Mouse (Mus musculus) adrenal gland, adult (tissue): ENCODE results near the gene Myo3b.

ENCODE experiments used
- DNase-seq, 2 experiments: peaks; one replicate each; pipeline ENCODE4 v3.0.0; 2022 to 2023; ENCODE audit warnings: low spot score in 1 of 2; ENCODE audit not compliant: inconsistent age in 2 of 2

The Myo3b gene

GRCm38 (mm10) chr2:70127351-70128148 is 88.6 kb downstream of the Myo3b start:
- no peak for DNase-seq

- DNase-seq = no peak
These were observed 89.7 kb downstream of the Myo3b start for GRCm38 (mm10) chr2:70128590-70128989.

GRCm38 (mm10) chr2:70129566-70129965 is 90.6 kb downstream of the Myo3b start:
- peak; percentile 75 to 94 for DNase-seq

GRCm38 (mm10) chr2:70133281-70133680 is 94.4 kb downstream of the Myo3b start:
- DNase-seq = no peak

GRCm38 (mm10) chr2:70137226-70137998 is 98.5 kb downstream of the Myo3b start:
- no peak for DNase-seq

- no peak for DNase-seq
These were observed 104.7 kb downstream of the Myo3b start for GRCm38 (mm10) chr2:70143543-70144188.

- DNase-seq = no peak
These were observed 108.2 kb downstream of the Myo3b start for GRCm38 (mm10) chr2:70146993-70147581.

- no peak for DNase-seq
These were observed 110.0 kb downstream of the Myo3b start for GRCm38 (mm10) chr2:70148821-70149510.

GRCm38 (mm10) chr2:70150399-70151035 is 111.6 kb downstream of the Myo3b start:
- DNase-seq = peak in 1 of 2 experiments; percentile 48

GRCm38 (mm10) chr2:70151930-70152329 is 113.0 kb downstream of the Myo3b start:
- DNase-seq = peak; percentile 29 to 65

GRCm38 (mm10) chr2:70155226-70155836 is 116.4 kb downstream of the Myo3b start:
- no peak for DNase-seq

- DNase-seq = no peak
These were observed 120.6 kb downstream of the Myo3b start for GRCm38 (mm10) chr2:70159543-70159942.

GRCm38 (mm10) chr2:70166231-70166630 is 127.3 kb downstream of the Myo3b start:
- no peak for DNase-seq

- DNase-seq = peak; percentile 27 to 62
These were observed 129.3 kb downstream of the Myo3b start for GRCm38 (mm10) chr2:70167944-70168935.

GRCm38 (mm10) chr2:70170469-70170868 is 131.5 kb downstream of the Myo3b start:
- DNase-seq = peak; percentile 37 to 80

GRCm38 (mm10) chr2:70176823-70177708 is 138.1 kb downstream of the Myo3b start:
- DNase-seq = no peak

- DNase-seq = no peak
These were observed 138.7 kb downstream of the Myo3b start for GRCm38 (mm10) chr2:70177709-70178030.

GRCm38 (mm10) chr2:70178241-70178640 is 139.3 kb downstream of the Myo3b start:
- DNase-seq = no peak
